Mouse (Mus musculus) limb, embryonic 14.5 days (tissue): ENCODE results near the gene Cntnap5a. TPM values are rescaled to one million over a fixed set of nuclear protein-coding genes. Genes with fewer than 3 reads are reported as not detected.

Source experiments
- ATAC-seq: fragments of 200-750 bp; cut with Nextera tagmentation; 2 replicates; pipeline ENCODE4 v1.8.0; 2017; ENCODE audit warnings: low read depth, moderate number of reproducible peaks, moderate TSS enrichment; ENCODE audit not compliant: low FRiP score
- DNase-seq: peaks from one replicate; pipeline ENCODE4 v3.0.0-alpha.2; 2015; ENCODE audit warnings: low spot score
- H3K27ac ChIP-seq: fragments of 300-500 bp; sonication (generic); replicated peaks from 2 replicates; pipeline ENCODE4 v1.5.1; 2014; ENCODE audit warnings: low read depth, mild to moderate bottlenecking, low read length, moderate library complexity, mixed read lengths
- H3K27me3 ChIP-seq: fragments of 300-500 bp; sonication (generic); 2 replicates; pipeline ENCODE4 v1.6.1; 2014; ENCODE audit warnings: low read length, mixed read lengths; ENCODE audit not compliant: control insufficient read depth, insufficient read depth
- H3K36me3 ChIP-seq: fragments of 300-500 bp; sonication (generic); 2 replicates; pipeline ENCODE4 v1.6.1; 2014; ENCODE audit warnings: mild to moderate bottlenecking, low read length, moderate library complexity, mixed read lengths; ENCODE audit not compliant: control insufficient read depth, insufficient read depth
- H3K4me1 ChIP-seq: fragments of 300-500 bp; sonication (generic); 2 replicates; pipeline ENCODE4 v1.6.1; 2014; ENCODE audit warnings: antibody characterized with exemption, low read length, mixed read lengths; ENCODE audit not compliant: control insufficient read depth, insufficient read depth
- H3K4me2 ChIP-seq: fragments of 300-500 bp; sonication (generic); replicated peaks from 2 replicates; pipeline ENCODE4 v1.6.1; 2014; ENCODE audit warnings: low read depth, mild to moderate bottlenecking, low read length, moderate library complexity; ENCODE audit not compliant: severe bottlenecking
- H3K4me3 ChIP-seq: fragments of 300-500 bp; sonication (generic); replicated peaks from 2 replicates; pipeline ENCODE4 v1.5.1; 2014; ENCODE audit warnings: low read length
- H3K9ac ChIP-seq: fragments of 300-500 bp; sonication (generic); 2 replicates; pipeline ENCODE4 v1.6.1; 2014; ENCODE audit warnings: mild to moderate bottlenecking, low read depth, low read length, moderate library complexity; ENCODE audit not compliant: severe bottlenecking
- H3K9me3 ChIP-seq: fragments of 300-500 bp; sonication (generic); 2 replicates; pipeline ENCODE4 v1.6.1; 2016; ENCODE audit warnings: low read length; ENCODE audit not compliant: control insufficient read depth
- POLR2A ChIP-seq: fragments of 200-500 bp; IDR thresholded peaks from 2 replicates; pipeline ENCODE4 v1.8.0; 2012; ENCODE audit warnings: inconsistent platforms, mild to moderate bottlenecking, moderate library complexity, borderline replicate concordance; ENCODE audit not compliant: insufficient read depth, insufficient read length; ENCODE audit errors: extremely low read depth
- WGBS: fragments of 180-500 bp; shearing (Covaris S2); extraction: QIAGEN DNeasy Blood & Tissue Kit; methylation state at CpG from one replicate; pipeline ENCODE4 v1.1.7; 2014; 5-methylcytosine and 5-hydroxymethylcytosine counted together
- polyA plus RNA-seq, 2 experiments: library from polyadenylated mRNA; depleted of rRNA in 1 of 2; stranded (reverse) in 1 of 2; unstranded in 1 of 2; fragments of >200 nt; fragmentation: Nextera tagmentation in 1 of 2; extraction: Ambion mirVana in 1 of 2; gene quantifications; 2 replicates each; pipeline versions ENCODE4 v1.2.1 to v1.2.3; 2012 to 2014

The Cntnap5a gene
- polyA plus RNA-seq, 2 experiments: 0.03 TPM

GRCm38 (mm10) chr1:116366171-116366570 is 681.6 kb downstream of the Cntnap5a start:
- no peak overlapping the region for H3K4me2 ChIP-seq
- no peaks in the 10 kb centered on the region for H3K36me3 ChIP-seq
- no peak for DNase-seq
- H3K4me1 ChIP-seq: no peaks in the 10 kb centered on the region
- no peaks in the 10 kb centered on the region for H3K27me3 ChIP-seq
- no peak overlapping the region for H3K27ac ChIP-seq
- no peak overlapping the region for H3K9ac ChIP-seq
- TF ChIP-seq POLR2A: no peak
- ATAC-seq: no peak
- 38% methylated on average over 2 of the region's 2 CpGs for WGBS
- H3K9me3 ChIP-seq: no peaks in the 10 kb centered on the region
- H3K4me3 ChIP-seq: no peak overlapping the region

- no peak overlapping the region for H3K4me3 ChIP-seq
- no peak for DNase-seq
- H3K27ac ChIP-seq: no peak overlapping the region
- H3K4me2 ChIP-seq: no peak overlapping the region
- no peaks in the 10 kb centered on the region for H3K36me3 ChIP-seq
- no peak for TF ChIP-seq POLR2A
- no peaks in the 10 kb centered on the region for H3K9me3 ChIP-seq
- H3K27me3 ChIP-seq: no peaks in the 10 kb centered on the region
- no peak for ATAC-seq
- no peaks in the 10 kb centered on the region for H3K4me1 ChIP-seq
- H3K9ac ChIP-seq: no peak overlapping the region
Measured at GRCm38 (mm10) chr1:116366806-116367205, 682.2 kb downstream of the Cntnap5a start.

- 76% methylated on average over 7 of the region's 7 CpGs for WGBS
- H3K27me3 ChIP-seq: no peaks in the 10 kb centered on the region
- H3K4me3 ChIP-seq: no peak overlapping the region
- H3K27ac ChIP-seq: no peak overlapping the region
- TF ChIP-seq POLR2A: no peak
- no peak for DNase-seq
- no peaks in the 10 kb centered on the region for H3K9me3 ChIP-seq
- no peaks in the 10 kb centered on the region for H3K36me3 ChIP-seq
- H3K4me1 ChIP-seq: no peaks in the 10 kb centered on the region
- ATAC-seq: no peak
- no peak overlapping the region for H3K9ac ChIP-seq
- H3K4me2 ChIP-seq: no peak overlapping the region
Measured at GRCm38 (mm10) chr1:116367572-116367971, 683.0 kb downstream of the Cntnap5a start.

GRCm38 (mm10) chr1:116370817-116371216 is 686.3 kb downstream of the Cntnap5a start:
- 92% methylated on average over 4 of the region's 4 CpGs for WGBS
- Histone ChIP-seq H3K4me1 (no peaks in the 10 kb centered on the region), H3K27me3 (no peaks in the 10 kb centered on the region), H3K27ac (no peak overlapping the region), H3K9me3 (no peaks in the 10 kb centered on the region), H3K4me3 (no peak overlapping the region), H3K36me3 (no peaks in the 10 kb centered on the region), H3K4me2 (no peak overlapping the region), H3K9ac (no peak overlapping the region)
- DNase-seq (no peak), ATAC-seq (no peak)
- TF ChIP-seq POLR2A: no peak

- ATAC-seq (no peak), DNase-seq (no peak)
- WGBS: 70% methylated on average over 1 of the region's 1 CpGs
- Histone ChIP-seq H3K4me2 (no peak overlapping the region), H3K9me3 (no peaks in the 10 kb centered on the region), H3K36me3 (no peaks in the 10 kb centered on the region), H3K27ac (no peak overlapping the region), H3K4me1 (no peaks in the 10 kb centered on the region), H3K4me3 (no peak overlapping the region), H3K27me3 (no peaks in the 10 kb centered on the region), H3K9ac (no peak overlapping the region)
- TF ChIP-seq POLR2A: no peak
Measured at GRCm38 (mm10) chr1:116373551-116373950, 689.0 kb downstream of the Cntnap5a start.

- Histone ChIP-seq H3K9ac (no peak overlapping the region), H3K27me3 (no peaks in the 10 kb centered on the region), H3K27ac (no peak overlapping the region), H3K9me3 (no peaks in the 10 kb centered on the region), H3K4me2 (no peak overlapping the region), H3K36me3 (no peaks in the 10 kb centered on the region), H3K4me1 (no peaks in the 10 kb centered on the region), H3K4me3 (no peak overlapping the region)
- no peak for ATAC-seq
- TF ChIP-seq POLR2A: no peak
- no peak for DNase-seq
Measured at GRCm38 (mm10) chr1:116392390-116392789, 707.8 kb downstream of the Cntnap5a start.
